Mouse (Mus musculus) neural tube, embryonic 13.5 days (tissue): Measurements from ENCODE around the gene Zfp36l2. TPM values are rescaled to one million over a fixed set of nuclear protein-coding genes. Genes with fewer than 3 reads are reported as not detected.

ENCODE experiments used
- ATAC-seq: fragments of 200-750 bp; cut with Nextera tagmentation; 2 replicates; pipeline ENCODE4 v1.8.0; 2017; ENCODE audit warnings: low read depth, mild to moderate bottlenecking, moderate TSS enrichment, moderate library complexity
- H3K27ac ChIP-seq: fragments of 300-500 bp; sonication (generic); replicated peaks from 2 replicates; pipeline ENCODE4 v1.5.1; 2015; ENCODE audit warnings: moderate library complexity, mild to moderate bottlenecking, inconsistent platforms
- H3K27me3 ChIP-seq: fragments of 300-500 bp; sonication (generic); 2 replicates; pipeline ENCODE4 v1.6.1; 2015; ENCODE audit warnings: mild to moderate bottlenecking, inconsistent platforms
- H3K36me3 ChIP-seq: fragments of 300-500 bp; sonication (generic); 2 replicates; pipeline ENCODE4 v1.6.1; 2015; ENCODE audit warnings: mild to moderate bottlenecking, inconsistent platforms
- H3K4me1 ChIP-seq: fragments of 300-500 bp; sonication (generic); replicated peaks from 2 replicates; pipeline ENCODE4 v1.6.1; 2015; ENCODE audit warnings: inconsistent platforms
- H3K4me2 ChIP-seq: fragments of 300-500 bp; sonication (generic); 2 replicates; pipeline ENCODE4 v1.6.1; 2015; ENCODE audit warnings: inconsistent platforms, mild to moderate bottlenecking, moderate library complexity
- H3K4me3 ChIP-seq: fragments of 300-500 bp; sonication (generic); 2 replicates; pipeline ENCODE4 v1.5.1; 2015; ENCODE audit warnings: mild to moderate bottlenecking, inconsistent platforms
- H3K9ac ChIP-seq: fragments of 300-500 bp; sonication (generic); 2 replicates; pipeline ENCODE4 v1.6.1; 2015; ENCODE audit warnings: moderate library complexity, mild to moderate bottlenecking, inconsistent platforms
- H3K9me3 ChIP-seq: fragments of 300-500 bp; sonication (generic); 2 replicates; pipeline ENCODE4 v1.6.1; 2016; ENCODE audit warnings: inconsistent platforms
- WGBS: fragments of 180-500 bp; shearing (Covaris S2); methylation state at CpG from one replicate; pipeline ENCODE4 v1.1.7; 2015; 5-methylcytosine and 5-hydroxymethylcytosine counted together
- polyA plus RNA-seq: library from polyadenylated mRNA; unstranded; fragments of >200 nt; fragmentation: Nextera tagmentation; extraction: Ambion mirVana; gene quantifications from 2 replicates; pipeline ENCODE4 v1.2.1, GENCODE M21; 2015

Zfp36l2 gene
- polyA plus RNA-seq, 1 experiment from 2014 or later: 7.0 TPM

DNA sequence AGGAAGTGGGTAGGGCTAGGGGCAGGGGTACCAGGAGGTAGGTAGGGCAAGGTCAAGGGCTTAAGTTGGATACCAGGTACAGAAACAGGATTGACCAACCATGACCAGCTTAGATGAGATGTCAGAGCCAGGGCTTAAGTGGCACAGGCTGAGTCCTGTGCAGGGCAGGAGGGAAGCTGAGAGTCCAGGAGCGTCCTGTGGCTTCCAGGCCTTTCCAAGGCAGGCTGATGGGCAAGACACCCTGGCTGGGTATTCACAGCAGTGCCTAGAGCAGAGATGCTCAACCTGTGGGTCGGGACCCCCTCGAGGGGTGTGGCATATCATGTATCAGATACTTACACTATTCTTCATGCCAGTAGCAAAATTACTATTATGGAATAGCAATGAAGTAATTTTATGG lies 22.0 kb downstream of the Zfp36l2 start:
- H3K36me3 ChIP-seq: no peaks in the 10 kb centered on the region
- WGBS: 88% methylated on average over 3 of the region's 3 CpGs
- H3K27ac ChIP-seq: no peak overlapping the region
- ATAC-seq: no peak
- no peak overlapping the region for H3K9ac ChIP-seq
- peaks cover 7% of the 10 kb centered on the region for H3K4me1 ChIP-seq
- no peaks in the 10 kb centered on the region for H3K27me3 ChIP-seq
- no peaks in the 10 kb centered on the region for H3K9me3 ChIP-seq
- H3K4me3 ChIP-seq: no peak overlapping the region
- no peak overlapping the region for H3K4me2 ChIP-seq

DNA sequence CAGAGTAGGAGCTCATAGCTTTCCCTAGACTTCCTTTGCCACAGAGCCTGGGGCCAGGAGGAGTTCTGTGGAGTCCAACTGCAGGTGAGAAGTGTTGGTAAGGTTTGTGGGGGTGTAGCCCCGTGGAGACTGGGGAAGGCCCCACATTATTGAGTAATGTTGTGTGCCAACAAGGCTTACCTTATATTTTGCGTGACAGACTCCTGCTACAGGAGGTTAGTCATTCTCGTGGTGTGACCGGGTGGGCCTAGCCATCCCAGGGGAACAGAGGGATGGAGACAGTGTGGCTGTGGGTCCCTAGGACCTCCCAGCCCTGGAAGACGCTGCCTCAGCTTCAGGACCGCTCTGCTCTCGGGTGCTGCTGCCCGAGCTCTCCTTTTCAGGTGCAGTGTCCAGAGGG lies 23.6 kb downstream of the Zfp36l2 start:
- Histone ChIP-seq H3K4me1 (peaks cover 7% of the 10 kb centered on the region), H3K27me3 (no peaks in the 10 kb centered on the region), H3K9ac (no peak overlapping the region), H3K36me3 (no peaks in the 10 kb centered on the region), H3K27ac (no peak overlapping the region), H3K4me3 (no peak overlapping the region), H3K9me3 (no peaks in the 10 kb centered on the region), H3K4me2 (no peak overlapping the region)
- no peak for ATAC-seq
- 94% methylated on average over 8 of the region's 8 CpGs for WGBS

DNA sequence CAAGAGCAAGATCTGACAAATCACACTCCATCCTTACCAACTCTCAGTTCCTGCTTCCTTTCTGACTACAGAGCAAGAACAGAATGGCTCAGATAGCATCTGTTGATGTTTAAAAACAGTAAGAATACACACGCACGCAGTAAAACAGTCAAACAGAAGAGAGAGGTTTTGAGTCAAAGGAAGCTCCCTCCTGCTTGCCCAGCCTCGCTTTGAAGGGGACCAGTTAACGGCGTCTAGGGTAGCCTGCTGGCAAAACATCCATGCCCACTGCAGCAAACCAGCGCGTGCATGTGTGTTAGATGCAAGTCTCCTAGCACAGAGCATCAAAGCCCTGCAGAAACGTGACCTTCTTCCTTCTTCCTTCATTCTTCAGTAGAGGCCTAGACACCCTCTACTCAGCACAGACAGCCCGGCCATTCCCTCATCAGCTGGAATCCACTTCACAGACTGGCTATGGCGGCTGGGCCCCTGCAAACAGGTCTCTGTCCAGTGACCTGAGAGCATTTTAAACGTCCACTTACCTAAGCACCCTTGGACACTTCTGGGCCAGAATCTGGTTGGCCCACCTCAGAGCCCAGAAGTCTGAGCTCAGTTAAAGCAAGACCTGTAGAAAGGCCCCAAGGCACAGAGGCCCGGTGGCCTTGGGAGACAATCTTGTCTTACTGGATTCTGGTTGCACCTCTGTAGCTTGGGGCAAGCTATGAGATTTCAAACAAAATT lies 24.5 kb downstream of the Zfp36l2 start:
- H3K4me1 ChIP-seq: peaks cover 7% of the 10 kb centered on the region
- no peaks in the 10 kb centered on the region for H3K36me3 ChIP-seq
- H3K4me3 ChIP-seq: no peak overlapping the region
- 85% methylated on average over 12 of the region's 12 CpGs for WGBS
- no peak for ATAC-seq
- no peak overlapping the region for H3K4me2 ChIP-seq
- no peak overlapping the region for H3K27ac ChIP-seq
- no peak overlapping the region for H3K9ac ChIP-seq
- H3K27me3 ChIP-seq: no peaks in the 10 kb centered on the region
- no peaks in the 10 kb centered on the region for H3K9me3 ChIP-seq

DNA sequence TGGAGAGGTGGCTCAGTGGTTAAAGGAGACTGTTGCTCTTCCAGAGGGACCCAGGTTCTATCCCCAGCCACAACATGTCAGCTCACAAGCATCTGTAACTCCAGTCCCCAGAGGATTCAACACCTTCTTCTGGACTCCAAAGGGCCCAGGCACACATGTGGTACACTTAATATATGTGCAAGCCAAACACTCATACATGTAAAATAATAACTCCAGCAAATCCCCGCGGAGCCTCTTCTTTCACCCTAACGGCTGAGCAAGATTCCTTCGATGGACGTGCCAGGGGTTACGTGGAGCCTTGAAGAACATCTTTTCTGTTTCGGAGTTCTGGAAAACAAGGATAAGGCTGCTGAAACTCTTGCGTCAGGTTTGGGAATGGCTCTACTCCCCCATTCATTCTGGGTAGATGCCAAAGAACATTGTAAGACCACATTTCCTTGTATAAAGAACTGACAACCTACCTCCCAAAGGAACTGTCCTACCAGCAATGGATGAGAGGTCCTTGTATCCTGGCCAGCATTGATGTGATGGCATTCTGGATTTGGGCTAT lies 25.5 kb downstream of the Zfp36l2 start:
- Histone ChIP-seq H3K4me3 (no peak overlapping the region), H3K27ac (no peak overlapping the region), H3K4me1 (peaks cover 7% of the 10 kb centered on the region), H3K27me3 (peaks cover 7% of the 10 kb centered on the region; the same call in 1 of the 2 replicates), H3K9me3 (no peaks in the 10 kb centered on the region), H3K4me2 (no peak overlapping the region), H3K9ac (no peak overlapping the region), H3K36me3 (no peaks in the 10 kb centered on the region)
- 89% methylated on average over 8 of the region's 8 CpGs for WGBS
- ATAC-seq: no peak

DNA sequence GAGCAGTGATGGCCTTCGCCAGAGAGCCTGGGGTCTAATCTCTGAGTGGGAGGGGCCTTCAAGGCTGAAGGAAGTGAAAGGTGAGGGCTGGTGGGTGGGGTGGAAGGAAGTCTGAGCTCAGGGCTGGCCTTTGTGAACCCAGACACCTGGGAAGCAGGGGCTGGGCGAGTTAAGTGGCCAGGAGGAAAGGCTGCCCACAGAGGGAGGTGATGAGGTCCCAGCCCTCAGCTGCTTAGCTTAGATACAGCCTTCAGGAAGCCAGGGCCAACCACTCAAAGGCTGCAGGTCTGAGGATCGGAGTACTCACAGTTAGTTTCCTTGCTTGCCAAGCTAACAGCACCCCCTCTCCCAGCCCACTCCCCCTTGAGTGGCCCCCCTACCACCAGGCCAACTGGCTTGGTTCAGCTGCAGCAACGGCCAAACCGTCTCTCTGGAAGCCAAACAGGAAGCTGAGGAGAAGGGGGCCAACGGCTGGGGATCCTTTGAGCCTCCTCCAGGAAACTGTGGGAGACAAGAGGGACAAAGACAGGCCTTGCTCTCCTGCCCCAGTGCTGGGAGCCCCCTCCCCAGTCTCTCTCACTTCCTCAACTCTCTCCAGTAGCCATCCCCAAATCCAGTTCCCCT lies 26.4 kb downstream of the Zfp36l2 start:
- no peaks in the 10 kb centered on the region for H3K9me3 ChIP-seq
- H3K4me1 ChIP-seq: peaks cover 10% of the 10 kb centered on the region
- H3K4me3 ChIP-seq: no peak overlapping the region
- peaks cover 14% of the 10 kb centered on the region for H3K27me3 ChIP-seq
- ATAC-seq: peak; percentile 25; the same call in 1 of the 2 replicates
- no peak overlapping the region for H3K27ac ChIP-seq
- H3K4me2 ChIP-seq: no peak overlapping the region
- no peaks in the 10 kb centered on the region for H3K36me3 ChIP-seq
- WGBS: 59% methylated on average over 6 of the region's 6 CpGs
- no peak overlapping the region for H3K9ac ChIP-seq

DNA sequence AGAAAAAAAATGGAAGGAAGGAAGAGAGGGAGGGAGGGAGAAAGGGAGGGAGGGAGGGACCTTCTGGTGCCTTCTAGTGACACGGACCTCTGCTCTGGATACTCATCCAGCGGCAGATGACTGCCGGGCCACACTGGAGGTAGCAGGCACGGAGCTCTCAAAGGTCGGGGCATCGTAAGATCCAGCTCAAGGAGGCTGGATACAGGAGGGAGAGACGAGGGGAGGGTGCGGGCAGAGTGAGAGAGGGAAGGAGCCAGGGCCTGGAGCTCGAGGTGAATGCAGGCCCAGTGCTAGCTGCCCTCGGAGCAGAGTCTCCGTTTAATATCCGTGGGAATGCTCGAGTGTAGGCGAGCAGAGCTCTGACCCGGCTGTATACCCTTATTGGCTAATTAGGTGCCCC lies 28.9 kb downstream of the Zfp36l2 start:
- H3K9ac ChIP-seq: no peak overlapping the region
- WGBS: 48% methylated on average over 15 of the region's 15 CpGs
- H3K27me3 ChIP-seq: peaks cover 23% of the 10 kb centered on the region
- no peaks in the 10 kb centered on the region for H3K36me3 ChIP-seq
- H3K27ac ChIP-seq: no peak overlapping the region
- H3K4me3 ChIP-seq: no peak overlapping the region
- peaks cover 15% of the 10 kb centered on the region for H3K4me1 ChIP-seq
- no peak for ATAC-seq
- no peak overlapping the region for H3K4me2 ChIP-seq
- H3K9me3 ChIP-seq: no peaks in the 10 kb centered on the region

DNA sequence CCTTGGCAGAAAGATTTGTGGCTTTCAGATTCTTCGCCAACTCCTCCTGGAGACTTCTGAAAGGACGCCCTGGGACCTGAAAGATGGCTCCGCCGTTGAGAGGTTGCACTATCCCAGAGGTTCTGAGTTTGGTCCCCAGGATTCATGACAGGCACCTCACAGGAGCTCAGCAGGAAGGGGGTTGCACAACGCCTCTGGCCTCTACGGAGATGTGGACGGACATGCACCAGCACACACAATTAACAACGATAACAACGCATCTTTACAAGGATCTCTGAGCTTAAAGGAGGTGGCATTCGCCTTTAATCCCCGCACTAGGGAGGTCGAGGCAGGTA lies 29.3 kb downstream of the Zfp36l2 start:
- peaks cover 15% of the 10 kb centered on the region for H3K4me1 ChIP-seq
- no peak overlapping the region for H3K4me3 ChIP-seq
- H3K9ac ChIP-seq: no peak overlapping the region
- no peak overlapping the region for H3K27ac ChIP-seq
- H3K27me3 ChIP-seq: peaks cover 23% of the 10 kb centered on the region
- no peaks in the 10 kb centered on the region for H3K9me3 ChIP-seq
- ATAC-seq: no peak
- no peaks in the 10 kb centered on the region for H3K36me3 ChIP-seq
- WGBS: 84% methylated on average over 12 of the region's 12 CpGs
- no peak overlapping the region for H3K4me2 ChIP-seq

DNA sequence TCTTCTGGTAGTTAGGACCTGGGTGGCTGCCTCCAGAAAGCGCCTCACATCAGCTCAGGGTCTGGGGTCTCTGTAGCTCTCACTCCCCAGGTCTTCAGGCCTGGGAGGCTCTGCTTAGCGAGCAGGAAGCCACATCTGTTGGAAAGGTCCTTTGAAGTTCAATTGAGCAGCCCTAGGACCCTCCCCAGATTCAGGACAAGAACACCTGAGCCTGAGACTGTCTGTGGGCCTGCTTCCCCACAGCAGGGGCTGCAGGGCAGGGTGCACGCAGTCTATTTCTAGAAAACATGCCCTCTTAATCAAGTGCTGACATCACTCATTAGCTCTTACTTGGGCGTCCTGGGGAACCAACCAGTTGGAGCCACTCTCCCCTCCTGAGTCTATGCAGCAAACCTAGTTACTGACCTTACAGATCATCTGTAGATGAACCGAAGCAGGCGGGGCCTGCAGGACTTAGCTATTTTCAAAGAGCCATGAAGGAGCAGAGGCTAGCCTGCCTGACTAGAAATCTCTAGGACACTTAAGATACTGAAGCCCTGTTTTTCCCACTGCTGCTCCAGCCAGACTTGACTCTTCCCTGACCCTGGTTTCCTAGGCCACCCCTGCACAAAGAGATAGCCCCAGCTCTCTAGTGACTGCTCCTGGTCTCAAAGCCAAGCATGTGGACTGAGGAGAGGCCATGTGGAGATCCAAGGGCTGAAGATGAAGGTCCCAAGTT lies 29.8 kb downstream of the Zfp36l2 start:
- peaks cover 15% of the 10 kb centered on the region for H3K4me1 ChIP-seq
- no peak overlapping the region for H3K4me2 ChIP-seq
- 60% methylated on average over 6 of the region's 6 CpGs for WGBS
- no peak overlapping the region for H3K27ac ChIP-seq
- no peak overlapping the region for H3K4me3 ChIP-seq
- no peak overlapping the region for H3K9ac ChIP-seq
- no peaks in the 10 kb centered on the region for H3K36me3 ChIP-seq
- no peak for ATAC-seq
- H3K27me3 ChIP-seq: peaks cover 23% of the 10 kb centered on the region
- H3K9me3 ChIP-seq: no peaks in the 10 kb centered on the region

DNA sequence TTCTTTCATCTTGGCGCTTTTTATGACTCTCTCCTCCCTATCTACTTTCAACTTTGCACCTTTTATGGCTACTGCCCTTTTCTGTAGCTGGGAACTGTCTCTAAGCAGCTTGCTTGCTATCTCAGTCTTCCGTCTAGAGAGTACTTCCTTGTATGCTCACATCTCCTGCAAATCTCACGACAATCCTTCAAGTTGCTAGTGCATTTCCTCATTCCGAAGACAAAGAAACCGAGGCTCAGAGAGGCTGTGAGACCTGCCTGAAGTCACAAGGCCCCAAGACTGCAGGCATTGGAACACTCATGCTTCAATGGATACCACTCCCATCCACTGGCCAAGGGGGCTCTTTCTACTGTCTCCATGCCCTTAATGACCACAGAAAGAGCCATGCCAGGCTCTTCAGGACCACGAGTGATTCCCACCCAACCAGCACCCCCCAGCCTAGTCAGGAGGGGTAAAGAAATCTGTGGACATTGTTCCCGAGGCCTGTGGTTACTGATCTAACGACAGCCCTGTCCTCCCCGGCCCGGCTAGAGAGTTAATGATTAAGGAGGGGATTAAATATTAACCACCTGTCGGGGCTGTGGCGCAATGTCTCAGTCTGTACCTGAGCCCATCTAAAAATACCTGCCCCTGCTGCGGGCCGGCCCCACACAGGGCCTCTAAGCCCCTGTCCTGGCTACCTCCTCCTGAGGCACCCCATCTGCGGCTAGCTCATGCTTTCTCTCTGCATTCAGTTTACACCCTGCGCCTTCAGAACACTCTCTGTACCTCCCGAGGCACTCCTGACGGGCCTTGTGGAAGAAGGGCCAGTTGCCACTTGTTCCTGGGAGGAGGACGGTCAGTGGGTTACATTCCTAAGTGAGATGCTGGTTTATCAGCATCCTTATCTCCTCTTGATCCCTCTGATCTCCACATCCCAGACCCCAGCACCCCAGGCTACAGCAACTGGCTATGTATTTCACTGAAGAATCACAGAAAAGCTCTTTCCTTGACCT lies 30.7 kb downstream of the Zfp36l2 start:
- WGBS: 23% methylated on average over 19 of the region's 19 CpGs
- Histone ChIP-seq H3K4me2 (no peak overlapping the region), H3K4me1 (peaks cover 20% of the 10 kb centered on the region), H3K27ac (no peak overlapping the region), H3K9me3 (no peaks in the 10 kb centered on the region), H3K27me3 (peaks cover 23% of the 10 kb centered on the region), H3K9ac (no peak overlapping the region), H3K36me3 (no peaks in the 10 kb centered on the region), H3K4me3 (no peak overlapping the region)
- no peak for ATAC-seq

DNA sequence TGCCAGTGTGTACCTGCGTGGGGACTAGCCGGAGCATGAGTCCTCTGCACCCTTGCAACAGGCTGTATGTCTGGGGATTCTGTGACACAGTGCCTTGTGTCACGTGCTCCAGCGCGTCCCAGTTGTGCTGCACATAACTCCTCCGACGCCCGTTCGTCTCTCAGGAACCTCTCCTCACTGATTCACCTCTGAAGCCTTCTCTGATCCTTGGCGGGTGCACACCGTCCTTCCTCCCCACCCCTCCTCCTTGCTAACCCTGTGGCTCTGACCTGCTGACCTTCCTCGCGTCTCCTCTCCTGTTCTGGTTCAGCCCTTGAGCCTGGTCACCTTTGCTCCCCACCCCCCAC lies 31.5 kb downstream of the Zfp36l2 start:
- no peak overlapping the region for H3K27ac ChIP-seq
- H3K9ac ChIP-seq: no peak overlapping the region
- no peak for ATAC-seq
- H3K36me3 ChIP-seq: no peaks in the 10 kb centered on the region
- no peak overlapping the region for H3K4me2 ChIP-seq
- WGBS: 31% methylated on average over 13 of the region's 13 CpGs
- H3K9me3 ChIP-seq: no peaks in the 10 kb centered on the region
- H3K4me3 ChIP-seq: no peak overlapping the region
- H3K4me1 ChIP-seq: peaks cover 15% of the 10 kb centered on the region
- H3K27me3 ChIP-seq: peaks cover 23% of the 10 kb centered on the region

DNA sequence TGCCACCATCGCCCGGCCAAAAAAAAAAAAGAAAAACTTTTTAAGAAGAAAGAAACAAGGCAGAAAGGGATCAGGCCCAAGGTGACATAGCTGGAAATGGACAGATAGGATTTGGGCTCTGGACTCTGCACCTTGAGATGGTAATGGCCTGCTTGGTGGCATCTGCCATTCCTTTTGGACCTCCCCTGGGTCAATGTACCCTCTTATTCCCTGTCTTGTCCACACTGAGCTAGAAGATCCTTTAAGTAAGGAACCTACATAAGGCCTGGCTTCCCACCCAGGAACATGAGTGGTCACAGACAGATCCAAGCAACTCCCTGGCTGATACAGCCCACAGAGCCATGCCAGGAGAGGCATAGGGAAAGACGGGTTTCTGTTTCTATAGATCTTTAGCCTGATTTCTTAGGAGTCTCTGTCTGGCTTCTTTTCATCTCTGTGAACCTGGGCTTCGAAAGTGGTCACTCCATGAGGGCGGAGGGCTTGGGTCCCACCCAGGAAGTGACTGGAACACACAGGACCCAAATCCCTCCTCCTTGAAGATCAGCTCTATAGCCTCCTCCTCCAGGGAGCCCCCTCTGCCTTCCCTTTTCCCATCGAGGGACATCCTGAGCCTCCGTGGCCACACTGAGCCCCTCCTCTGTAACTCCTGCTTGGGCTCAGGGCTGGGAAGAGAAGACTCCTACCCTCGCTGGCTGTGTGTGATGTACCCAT lies 32.1 kb downstream of the Zfp36l2 start:
- H3K4me1 ChIP-seq: peaks cover 13% of the 10 kb centered on the region
- peaks cover 23% of the 10 kb centered on the region for H3K27me3 ChIP-seq
- no peaks in the 10 kb centered on the region for H3K36me3 ChIP-seq
- H3K4me2 ChIP-seq: no peak overlapping the region
- H3K9me3 ChIP-seq: no peaks in the 10 kb centered on the region
- no peak overlapping the region for H3K9ac ChIP-seq
- 69% methylated on average over 8 of the region's 8 CpGs for WGBS
- ATAC-seq: no peak
- H3K27ac ChIP-seq: no peak overlapping the region
- H3K4me3 ChIP-seq: no peak overlapping the region
